Mouse (Mus musculus) forebrain, postnatal 0 days (tissue): ENCODE measurements around the gene Fads1. TPM values are rescaled to one million over a fixed set of nuclear protein-coding genes. Genes with fewer than 3 reads are reported as not detected.

Experiments
- ATAC-seq: fragments of 200-750 bp; cut with Nextera tagmentation; 2 replicates; pipeline ENCODE4 v1.8.0; 2017; ENCODE audit warnings: mild to moderate bottlenecking, moderate library complexity
- DNase-seq: peaks from one replicate; pipeline ENCODE4 v3.0.0-alpha.2; 2015
- H3K27ac ChIP-seq: fragments of 300-500 bp; sonication (generic); 2 replicates; pipeline ENCODE4 v1.5.1; 2014; ENCODE audit warnings: low read depth, mild to moderate bottlenecking, antibody characterized with exemption, low read length, moderate library complexity, mixed read lengths
- H3K27me3 ChIP-seq: fragments of 300-500 bp; sonication (generic); 2 replicates; pipeline ENCODE4 v1.6.1; 2014; ENCODE audit warnings: mild to moderate bottlenecking, low read length, mixed read lengths; ENCODE audit not compliant: insufficient read depth
- H3K36me3 ChIP-seq: fragments of 300-500 bp; sonication (generic); 2 replicates; pipeline ENCODE4 v1.6.1; 2014; ENCODE audit warnings: mild to moderate bottlenecking, moderate library complexity; ENCODE audit not compliant: insufficient read depth
- H3K4me1 ChIP-seq: fragments of 300-500 bp; sonication (generic); 2 replicates; pipeline ENCODE4 v1.6.1; 2014; ENCODE audit warnings: antibody characterized with exemption; ENCODE audit not compliant: insufficient read depth
- H3K4me2 ChIP-seq: fragments of 300-500 bp; sonication (generic); 2 replicates; pipeline ENCODE4 v1.6.1; 2014; ENCODE audit warnings: low read depth, mild to moderate bottlenecking, moderate library complexity
- H3K4me3 ChIP-seq: fragments of 300-500 bp; sonication (generic); 2 replicates; pipeline ENCODE4 v1.5.1; 2014; ENCODE audit warnings: low read depth, low read length, mixed read lengths
- H3K9ac ChIP-seq: fragments of 300-500 bp; sonication (generic); 2 replicates; pipeline ENCODE4 v1.6.1; 2014; ENCODE audit warnings: mild to moderate bottlenecking
- H3K9me3 ChIP-seq: fragments of 300-500 bp; sonication (generic); 2 replicates; pipeline ENCODE4 v1.6.1; 2016; ENCODE audit warnings: low read length
- CTCF ChIP-seq: sonication (generic); IDR thresholded peaks from 2 replicates; pipeline ENCODE4 v1.5.1; 2016; ENCODE audit warnings: antibody characterized with exemption, control low read depth, low read depth
- WGBS: fragments of 180-500 bp; shearing (Covaris S2); extraction: QIAGEN DNeasy Blood & Tissue Kit; methylation state at CpG from one replicate; pipeline ENCODE4 v1.1.7; 2014; 5-methylcytosine and 5-hydroxymethylcytosine counted together
- polyA plus RNA-seq: library from polyadenylated mRNA; unstranded; fragments of >200 nt; fragmentation: Nextera tagmentation; extraction: Ambion mirVana; gene quantifications from 2 replicates; pipeline ENCODE4 v1.2.1, GENCODE M21; 2015
- total RNA-seq: library from RNA; depleted of rRNA; stranded (reverse); fragments of >200 nt; gene quantifications from 2 replicates; pipeline ENCODE4 v1.2.3, GENCODE M21; 2014

Fads1 gene
- total and polyA plus RNA-seq, 2 experiments from 2014 or later = 153 to 176 TPM

- no peak overlapping the region for H3K4me2 ChIP-seq
- 53% methylated on average over 8 of the region's 8 CpGs for WGBS
- no peak overlapping the region for H3K9ac ChIP-seq
- H3K36me3 ChIP-seq = no peaks in the 10 kb centered on the region
- H3K4me1 ChIP-seq = no peaks in the 10 kb centered on the region
- no peak for DNase-seq
- H3K27ac ChIP-seq = no peak overlapping the region
- H3K4me3 ChIP-seq = no peak overlapping the region
- no peaks in the 10 kb centered on the region for H3K9me3 ChIP-seq
- no peak for ATAC-seq
- no peak for TF ChIP-seq CTCF
- no peaks in the 10 kb centered on the region for H3K27me3 ChIP-seq
These were observed 40.0 kb downstream of the Fads1 start for GRCm38 (mm10) chr19:10222656-10223055.

GRCm38 (mm10) chr19:10223561-10223960 is 40.9 kb downstream of the Fads1 start:
- ATAC-seq (no peak), DNase-seq (no peak)
- TF ChIP-seq CTCF = no peak
- Histone ChIP-seq H3K4me1 (no peaks in the 10 kb centered on the region), H3K4me2 (no peak overlapping the region), H3K9ac (no peak overlapping the region), H3K4me3 (no peak overlapping the region), H3K36me3 (no peaks in the 10 kb centered on the region), H3K27me3 (no peaks in the 10 kb centered on the region), H3K27ac (no peak overlapping the region), H3K9me3 (no peaks in the 10 kb centered on the region)
- WGBS = 74% methylated on average over 4 of the region's 4 CpGs

GRCm38 (mm10) chr19:10224637-10225453 is 42.2 kb downstream of the Fads1 start:
- Histone ChIP-seq H3K27ac (no peak overlapping the region), H3K36me3 (no peaks in the 10 kb centered on the region), H3K4me2 (no peak overlapping the region), H3K4me1 (no peaks in the 10 kb centered on the region), H3K4me3 (no peak overlapping the region), H3K9me3 (no peaks in the 10 kb centered on the region), H3K9ac (no peak overlapping the region), H3K27me3 (no peaks in the 10 kb centered on the region)
- TF ChIP-seq CTCF = no peak
- ATAC-seq (no peak), DNase-seq (no peak)
- 39% methylated on average over 26 of the region's 26 CpGs for WGBS

- H3K36me3 ChIP-seq = no peaks in the 10 kb centered on the region
These were observed 43.1 kb downstream of the Fads1 start for GRCm38 (mm10) chr19:10225767-10226166.

GRCm38 (mm10) chr19:10231016-10231415 is 48.3 kb downstream of the Fads1 start:
- no peak overlapping the region for H3K9ac ChIP-seq
- no peak for ATAC-seq
- no peak overlapping the region for H3K4me2 ChIP-seq
- DNase-seq = no peak
- no peaks in the 10 kb centered on the region for H3K27me3 ChIP-seq
- H3K9me3 ChIP-seq = no peaks in the 10 kb centered on the region
- 18% methylated on average over 7 of the region's 7 CpGs for WGBS
- no peaks in the 10 kb centered on the region for H3K36me3 ChIP-seq
- no peak overlapping the region for H3K27ac ChIP-seq
- H3K4me1 ChIP-seq = no peaks in the 10 kb centered on the region
- H3K4me3 ChIP-seq = no peak overlapping the region
- TF ChIP-seq CTCF = no peak

More at GRCm38 (mm10) chr19:10225767-10226166, 43.1 kb downstream of the Fads1 start:
- Histone ChIP-seq H3K4me1 (no peaks in the 10 kb centered on the region), H3K9me3 (no peaks in the 10 kb centered on the region), H3K4me2 (no peak overlapping the region), H3K27me3 (no peaks in the 10 kb centered on the region), H3K4me3 (no peak overlapping the region), H3K27ac (no peak overlapping the region), H3K9ac (no peak overlapping the region)
- DNase-seq (no peak), ATAC-seq (no peak)
- WGBS = 79% methylated on average over 4 of the region's 4 CpGs
- no peak for TF ChIP-seq CTCF

- ATAC-seq (no peak), DNase-seq (no peak)
- no peaks in the 10 kb centered on the region for H3K9me3 ChIP-seq
- TF ChIP-seq CTCF = no peak
- 12% methylated on average over 5 of the region's 5 CpGs for WGBS
- H3K4me2 ChIP-seq = no peak overlapping the region
- no peaks in the 10 kb centered on the region for H3K4me1 ChIP-seq
- H3K9ac ChIP-seq = no peak overlapping the region
- H3K27me3 ChIP-seq = no peaks in the 10 kb centered on the region; the same call in 1 of the 2 replicates
- H3K36me3 ChIP-seq = no peaks in the 10 kb centered on the region
- H3K27ac ChIP-seq = no peak overlapping the region
- no peak overlapping the region for H3K4me3 ChIP-seq
These were observed 49.2 kb downstream of the Fads1 start for GRCm38 (mm10) chr19:10231871-10232270.

GRCm38 (mm10) chr19:10232327-10233017 is 49.8 kb downstream of the Fads1 start:
- ATAC-seq (no peak), DNase-seq (no peak)
- Histone ChIP-seq H3K4me1 (no peaks in the 10 kb centered on the region), H3K9ac (no peak overlapping the region), H3K4me2 (no peak overlapping the region), H3K27ac (no peak overlapping the region), H3K36me3 (no peaks in the 10 kb centered on the region), H3K9me3 (no peaks in the 10 kb centered on the region), H3K27me3 (no peaks in the 10 kb centered on the region; the same call in 1 of the 2 replicates), H3K4me3 (no peak overlapping the region)
- WGBS = 33% methylated on average over 9 of the region's 9 CpGs
- TF ChIP-seq CTCF = no peak
